14 mouse cellular contexts compared by ENCODE assay signal in genomic region chr8:48313210-48313984, GRCm38 (mm10).
DNase-seq lines count a peak whose midpoint lies in the region; ATAC-seq and TF ChIP-seq lines count a peak whose summit lies in the region.
"Had no signal": no experiment of that assay in that cellular context is flagged by ENCODE, and none has a peak within 500 bp of the region (broad histone marks: within the 10 kb centered on the region; RNA-seq: fewer than 3 reads in every experiment).

No protein-coding gene starts in this region.

- 0 out of 2 replicates have a peak overlapping the region, but pooled peaks have one; percentile 17 for H3K4me3 ChIP-seq in cortical plate, adult 2 months (ENCODE audit: insufficient read depth, low read length)
- H3K4me3 ChIP-seq: heart, adult 2 months had no signal

- 0 out of 2 replicates have a peak, but pooled peaks cover 2% of the 10 kb centered on the region for H3K4me1 ChIP-seq in cortical plate, adult 2 months (ENCODE audit: control insufficient read depth, insufficient read depth, low read length)

- ATAC-seq in frontal cortex, adult (ENCODE audit: low TSS enrichment): peak; percentile 72
- ATAC-seq: midbrain, embryonic 16.5 days had no signal

- no peak for TF ChIP-seq POLR2A in cortical plate, adult 2 months (IDR thresholded peaks at IDR 0.05; ENCODE audit: extremely low read depth, insufficient read depth, low read length)

- intact Hi-C loops in left cerebral cortex, postnatal 14 days (cut with DNase I): no loop called here

- TF ChIP-seq CTCF in cortical plate, adult 2 months (IDR thresholded peaks at IDR 0.05; ENCODE audit: extremely low read depth, insufficient read depth, low read length): no peak

- no peak for DNase-seq in frontal cortex, postnatal 25 days (ENCODE audit: low spot score in 2 of 2)
- peak; percentile 18 for DNase-seq in kidney, postnatal 10 days
- DNase-seq in kidney, adult 8-10 months: no peak
- peak; percentile 29 to 79 for DNase-seq in left cerebral cortex, postnatal 14 days (ENCODE audit: low spot score in 2 of 2)
- no peak for DNase-seq in urinary bladder, adult 18-20 months (ENCODE audit: low spot score in 2 of 2)
- no peak for DNase-seq in ovary, postnatal 36 days (ENCODE audit: low spot score)
- DNase-seq: adrenal gland, postnatal 14 days; cerebellum, adult 11 months; heart, adult 2 months; lung, postnatal 14 days; spleen, adult 18-20 months had no signal

- H3K27ac ChIP-seq in cortical plate, adult 2 months (ENCODE audit: insufficient read depth, low read length): 0 out of 2 replicates have a peak overlapping the region, but pooled peaks have one; percentile 25
- H3K27ac ChIP-seq: heart, adult 2 months had no signal

Comparison
In these comparisons a context has a peak if more than half of its experiments do, and no peak if none do; other contexts are left out.
1. DNase-seq: peak in kidney, postnatal 10 days (single experiment) and left cerebral cortex, postnatal 14 days (2 of 2); none in frontal cortex, postnatal 25 days (0 of 2), kidney, adult 8-10 months (0 of 2), urinary bladder, adult 18-20 months (0 of 2) and ovary, postnatal 36 days (single experiment).